Mouse (Mus musculus): ENCODE measurements around the gene Sdk1.

- TF ChIP-seq GABPA (IDR thresholded peaks at IDR 0.05; ENCODE audit: low read depth, low read length), result no peak
- no peak for TF ChIP-seq MEF2A (IDR thresholded peaks at IDR 0.05; ENCODE audit: extremely low read depth, insufficient replicate concordance, low read depth, low read length, poor library complexity, severe bottlenecking)
- TF ChIP-seq MAFK (IDR thresholded peaks at IDR 0.05; ENCODE audit: borderline replicate concordance, low read depth, low read length), result no peak
- TF ChIP-seq POLR2A (IDR thresholded peaks at IDR 0.05; ENCODE audit: control insufficient read depth in 1 of 2, insufficient read depth in 1 of 2, low read depth in 1 of 2, low read length in 2 of 2, poor library complexity in 1 of 2), result no peak
- TF ChIP-seq TCF12 (IDR thresholded peaks at IDR 0.05; ENCODE audit: low read depth, low read length), result no peak
- no peak for TF ChIP-seq POLR2AphosphoS2 (IDR thresholded peaks at IDR 0.05; ENCODE audit: low read length)
Measured at GRCm38 (mm10) chr5:141858406-141859160, 617.3 kb downstream of the Sdk1 start.

Data from MEL (cell line).